Mouse (Mus musculus) spleen, adult 2 months (tissue): ENCODE results near the gene Hs3st3a1.

Experiments
- CTCF ChIP-seq: fragments of 200-500 bp; IDR thresholded peaks from 2 replicates; pipeline ENCODE4 v1.5.1; 2011; ENCODE audit warnings: mild to moderate bottlenecking, inconsistent platforms; ENCODE audit not compliant: insufficient read depth, insufficient read length, insufficient replicate concordance; ENCODE audit errors: extremely low read depth
- POLR2A ChIP-seq: fragments of 200-500 bp; IDR thresholded peaks from 2 replicates; pipeline ENCODE4 v1.6.1; 2011; ENCODE audit warnings: low read depth, low read length, inconsistent platforms

GRCm38 (mm10) chr11:64461746-64462145, 26.6 kb downstream of the Hs3st3a1 start:
- TF ChIP-seq CTCF = no peak
- no peak for TF ChIP-seq POLR2A
